ENCODE assay signal across 8 mouse cellular contexts in the genomic region with DNA sequence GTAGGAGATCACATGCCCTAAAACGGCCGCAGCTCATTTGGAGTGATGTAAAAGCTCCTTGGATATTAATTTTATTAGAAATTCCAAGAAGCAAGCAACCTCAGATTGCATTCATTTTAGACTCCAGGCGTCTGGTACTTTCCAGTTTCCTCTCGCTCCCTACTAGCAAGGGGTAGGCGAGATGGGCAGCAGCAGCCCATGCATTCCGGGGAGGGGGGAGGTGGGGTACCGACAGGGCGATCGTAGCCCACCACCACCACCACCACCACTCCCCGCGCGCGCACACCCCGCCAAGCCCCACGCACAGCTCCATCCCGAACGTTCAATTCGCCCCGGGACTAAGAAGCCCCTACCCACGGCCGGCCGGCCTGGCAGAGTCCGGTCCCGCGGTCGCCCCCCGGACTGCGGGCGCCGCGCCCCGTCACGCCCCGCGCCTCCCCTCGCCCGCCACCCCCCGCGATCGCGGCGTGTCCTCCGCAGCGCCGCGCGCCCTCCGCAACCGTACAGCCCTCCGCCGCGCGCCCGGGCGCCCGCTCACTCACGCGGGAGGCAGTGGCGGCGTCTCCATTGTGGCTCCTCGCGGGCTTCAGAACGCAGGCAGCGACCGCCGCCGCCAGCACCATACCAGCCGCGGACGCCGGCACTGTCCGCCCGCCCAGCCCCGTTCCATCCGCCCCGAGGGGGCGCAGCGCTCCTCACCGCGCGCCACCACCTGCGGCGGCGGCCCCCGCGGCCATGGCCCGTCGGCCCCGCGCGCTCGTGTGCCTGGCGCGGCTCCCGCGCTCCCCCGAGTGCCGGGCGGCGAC. TPM values are rescaled to one million over a fixed set of nuclear protein-coding genes. Genes with fewer than 3 reads are reported as not detected.
DNase-seq lines count a peak whose midpoint lies in the region; ATAC-seq lines count a peak whose summit lies in the region.

No protein-coding gene starts in this region.

- H3K9me3 ChIP-seq in heart, embryonic 12.5 days (replicated peaks): no peaks in the 10 kb centered on the region
- H3K9me3 ChIP-seq in limb, embryonic 15.5 days: no peaks in the 10 kb centered on the region
- H3K9me3 ChIP-seq in neural tube, embryonic 15.5 days (replicated peaks): no peaks in the 10 kb centered on the region

- ATAC-seq in heart, embryonic 12.5 days (ENCODE audit: insufficient number of reproducible peaks, low FRiP score): peak; percentile 84
- ATAC-seq in limb, embryonic 15.5 days (ENCODE audit: insufficient number of reproducible peaks, low FRiP score, low TSS enrichment, low read depth): peak; percentile 62
- ATAC-seq in neural tube, embryonic 15.5 days (ENCODE audit: low FRiP score): peak; percentile 80

- peak overlapping the region; percentile 94 for H3K9ac ChIP-seq in heart, embryonic 12.5 days
- H3K9ac ChIP-seq in limb, embryonic 15.5 days: peak overlapping the region; percentile 67
- H3K9ac ChIP-seq in neural tube, embryonic 15.5 days (replicated peaks): peak overlapping the region; percentile 82

- H3K27ac ChIP-seq in heart, embryonic 12.5 days (ENCODE audit: poor library complexity, severe bottlenecking): peak overlapping the region; percentile 86
- H3K27ac ChIP-seq in brown adipose tissue, adult 24 weeks (replicated peaks; ENCODE audit: low read depth, low read length): no peak overlapping the region
- peak overlapping the region; percentile 57 for H3K27ac ChIP-seq in limb, embryonic 15.5 days
- peak overlapping the region; percentile 88 for H3K27ac ChIP-seq in neural tube, embryonic 15.5 days (replicated peaks)

- H3K4me2 ChIP-seq in heart, embryonic 12.5 days: peak overlapping the region; percentile 96
- peak overlapping the region; percentile 91 for H3K4me2 ChIP-seq in limb, embryonic 15.5 days
- H3K4me2 ChIP-seq in neural tube, embryonic 15.5 days: peak overlapping the region; percentile 78

- peak overlapping the region; percentile 100 for H3K4me3 ChIP-seq in heart, embryonic 12.5 days
- peak overlapping the region; percentile 94 for H3K4me3 ChIP-seq in brown adipose tissue, adult 24 weeks (ENCODE audit: insufficient read depth, low read depth, low read length)
- peak overlapping the region; percentile 83 for H3K4me3 ChIP-seq in limb, embryonic 15.5 days
- H3K4me3 ChIP-seq in neural tube, embryonic 15.5 days (replicated peaks): peak overlapping the region; percentile 84

- no peaks in the 10 kb centered on the region for H3K36me3 ChIP-seq in heart, embryonic 12.5 days
- H3K36me3 ChIP-seq in limb, embryonic 15.5 days: no peaks in the 10 kb centered on the region
- H3K36me3 ChIP-seq in neural tube, embryonic 15.5 days: no peaks in the 10 kb centered on the region

- H3K27me3 ChIP-seq in heart, embryonic 12.5 days (replicated peaks): no peaks in the 10 kb centered on the region
- no peaks in the 10 kb centered on the region for H3K27me3 ChIP-seq in limb, embryonic 15.5 days
- H3K27me3 ChIP-seq in neural tube, embryonic 15.5 days (replicated peaks): no peaks in the 10 kb centered on the region

- peaks cover 28% of the 10 kb centered on the region for H3K4me1 ChIP-seq in heart, embryonic 12.5 days (replicated peaks)
- H3K4me1 ChIP-seq in brown adipose tissue, adult 24 weeks (ENCODE audit: control insufficient read depth, insufficient read depth, insufficient read length, low read length): peaks cover 20% of the 10 kb centered on the region
- peaks cover 21% of the 10 kb centered on the region for H3K4me1 ChIP-seq in limb, embryonic 15.5 days
- H3K4me1 ChIP-seq in neural tube, embryonic 15.5 days: peaks cover 24% of the 10 kb centered on the region

- WGBS in heart, embryonic 12.5 days: 1% methylated on average over 92 of the region's 100 CpGs
- 0% methylated on average over 63 of the region's 100 CpGs for WGBS in limb, embryonic 15.5 days
- under 1% methylated on average over 54 of the region's 100 CpGs for WGBS in neural tube, embryonic 15.5 days

- no peak for DNase-seq in heart, postnatal 36 days
- DNase-seq in A20 (ENCODE audit: low read depth, low spot score): peak; percentile 44
- DNase-seq in gastrocnemius, postnatal 4 days (ENCODE audit: low spot score in 2 of 2): peak; percentile 28 to 53
- DNase-seq in c-Kit-positive CD71-positive TER-119-positive erythroid progenitor cells, embryonic 14.5 days (ENCODE audit: low spot score): no peak

- intact Hi-C loops in heart, postnatal 36 days (cut with DNase I): loop anchor here (1.0 to 5.0 kb wide), 3 partner anchors 98 to 157 kb away; partner anchors contain the start of genes Cpe, Msmo1 and Tmem192

RNA-seq across cellular contexts. Expression of gene Klhl2, which starts 0.5 kb away (rescaled TPM):
- polyA plus RNA-seq in heart, embryonic 12.5 days (2016; fragmentation: Nextera tagmentation; extraction: Ambion mirVana): 16.1 and 17.5 TPM in 2 replicates
- 10 to 100 TPM; 13.3 to 17.2 TPM for total RNA-seq in heart, postnatal 36 days (2021)
- 21.9 and 30.3 TPM in 2 replicates for polyA plus RNA-seq in brown adipose tissue, adult 24 weeks (2012; ENCODE audit: insufficient read depth, insufficient read length, missing spikeins)
- total RNA-seq in gastrocnemius, postnatal 4 days (2021): 1 to 10 TPM; 7.9 to 10.0 TPM
- polyA plus RNA-seq in limb, embryonic 15.5 days (2015; fragmentation: Nextera tagmentation; extraction: Ambion mirVana): 7.0 and 7.9 TPM in 2 replicates
- 30.3 and 37.4 TPM in 2 replicates for polyA plus RNA-seq in neural tube, embryonic 15.5 days (2015; fragmentation: Nextera tagmentation; extraction: Ambion mirVana)

Comparison
In these comparisons a context has a peak if more than half of its experiments do, and no peak if none do; other contexts are left out.
1. DNase-seq: peak in A20 (single experiment) and gastrocnemius, postnatal 4 days (2 of 2); none in heart, postnatal 36 days (0 of 2) and c-Kit-positive CD71-positive TER-119-positive erythroid progenitor cells, embryonic 14.5 days (single experiment).
2. Peak in every context shown above with its lines, with median percentiles within 50 percentile points of each other: ATAC-seq, H3K4me2 ChIP-seq, H3K4me3 ChIP-seq and H3K9ac ChIP-seq.